Mouse (Mus musculus): ENCODE measurements around the gene Glis3. TPM values are rescaled to one million over a fixed set of nuclear protein-coding genes. Genes with fewer than 3 reads are reported as not detected.

Glis3 gene
- total RNA-seq, 2 experiments from 2014 or later = 1.6 TPM

- intact Hi-C loops (cut with DNase I) = no loop called here
- DNase-seq (ENCODE audit: low spot score) = no peak
Observed at GRCm38 (mm10) chr19:28225651-28226050, 454.2 kb downstream of the Glis3 start.

- no peak for DNase-seq (ENCODE audit: low spot score)
- intact Hi-C loops (cut with DNase I) = no loop called here
Observed at GRCm38 (mm10) chr19:28211630-28212029, 468.2 kb downstream of the Glis3 start.

Other genes with a start within 250 kb of the Glis3 start
- 1 to 10 TPM in 1 of 2 experiments, under 1 TPM in 1; 0.87 to 1.0 TPM for gene Slc1a1, start 155.0 kb upstream of the Glis3 start, total RNA-seq (2021)

All from heart, postnatal 25 days (tissue).